Mouse (Mus musculus) thymus, adult 2 months (tissue): ENCODE results near the gene Blnk.

Experiments used
- CTCF ChIP-seq: fragments of 200-500 bp; IDR thresholded peaks from 2 replicates; pipeline ENCODE4 v1.5.1; 2012; ENCODE audit warnings: mild to moderate bottlenecking, control low read depth, low read length, moderate library complexity, borderline replicate concordance; ENCODE audit not compliant: control insufficient read depth, poor library complexity, insufficient read depth; ENCODE audit errors: extremely low read depth
- POLR2A ChIP-seq: fragments of 200-500 bp; IDR thresholded peaks from 2 replicates; pipeline ENCODE4 v1.6.1; 2012; ENCODE audit warnings: mild to moderate bottlenecking, low read length, control low read depth, moderate library complexity; ENCODE audit not compliant: control insufficient read depth, poor library complexity, insufficient read depth; ENCODE audit errors: extremely low read depth

DNA sequence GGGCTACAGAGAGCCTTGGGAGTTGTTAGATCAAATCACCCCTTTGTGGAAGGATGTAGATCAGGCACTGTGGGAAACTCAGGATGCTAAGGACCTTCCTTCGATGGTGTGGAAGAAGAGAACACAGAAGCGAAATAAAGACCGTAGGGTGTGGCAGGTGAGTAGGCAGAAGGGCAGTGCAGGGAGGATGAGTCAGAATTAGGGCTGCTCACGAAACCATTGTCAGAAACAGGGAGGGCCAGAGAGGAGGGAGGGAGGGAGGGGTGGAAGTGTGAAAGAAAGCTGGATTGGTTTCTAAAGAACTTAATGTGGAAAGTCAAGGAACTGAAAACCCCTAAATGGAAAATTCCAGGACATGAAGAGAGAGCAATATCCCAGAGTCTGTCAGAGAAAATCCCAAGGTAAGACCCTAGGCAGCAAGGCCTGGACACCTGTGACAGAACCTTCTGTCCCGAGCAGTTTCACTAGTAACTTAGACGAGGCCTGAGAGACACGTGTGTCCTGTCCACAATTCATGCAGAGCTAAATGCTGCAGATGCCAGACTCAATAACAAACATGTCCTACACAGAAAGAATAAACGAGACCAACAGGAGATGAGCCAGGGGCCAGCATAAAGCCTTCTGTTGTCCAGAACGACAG is 4.3 kb downstream of the Blnk start:
- no peak for TF ChIP-seq POLR2A
- TF ChIP-seq CTCF = no peak
